Mouse (Mus musculus): ENCODE measurements around the gene Sp7.

DNA sequence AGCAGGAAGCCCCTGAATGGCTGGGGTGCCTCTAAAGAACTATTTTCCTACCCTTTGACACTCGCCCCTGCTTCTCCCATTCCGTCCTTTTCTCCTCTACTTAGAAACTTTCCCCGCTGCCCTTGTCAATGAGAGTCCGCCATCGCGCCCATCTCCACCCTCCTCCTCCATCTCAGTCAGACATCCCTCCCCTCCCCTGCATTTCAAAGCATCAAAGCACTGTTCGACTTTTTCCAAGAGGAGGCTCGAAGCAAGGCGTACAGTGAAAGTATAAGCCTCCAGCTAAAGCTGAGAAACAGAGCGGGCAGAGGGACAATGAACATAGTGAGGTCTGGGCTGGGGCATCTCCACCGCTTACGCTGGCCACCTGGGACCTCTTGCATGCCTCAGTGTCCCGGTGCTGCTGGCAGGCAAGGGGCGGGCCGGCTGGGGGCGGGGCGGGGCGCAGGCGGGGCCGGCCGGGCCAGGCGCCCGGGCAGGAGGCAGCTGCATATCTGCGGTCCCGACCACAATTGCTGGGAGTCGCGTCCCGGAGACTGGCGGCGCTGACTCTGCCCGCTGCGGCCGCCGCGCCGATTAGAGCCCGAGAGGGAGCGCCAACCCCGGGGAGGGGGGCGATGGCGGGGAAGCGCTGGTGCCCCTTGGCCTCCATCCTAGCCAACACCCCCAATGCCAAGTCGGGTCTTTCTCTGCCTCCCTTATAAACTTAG lies 9.6 kb upstream of the Sp7 start:
- TF ChIP-seq CTCF (conservative IDR thresholded peaks at IDR 0.05; ENCODE audit: low read length): no peak
- no peak for TF ChIP-seq POU5F1 (IDR thresholded peaks at IDR 0.05; ENCODE audit: borderline replicate concordance, low read length)
- TF ChIP-seq NANOG (IDR thresholded peaks at IDR 0.05; ENCODE audit: borderline replicate concordance, low read length): no peak

Data from E14TG2a.4 (cell line).